Mouse (Mus musculus): ENCODE data around the gene C1ql4. TPM values are rescaled to one million over a fixed set of nuclear protein-coding genes. Genes with fewer than 3 reads are reported as not detected.

C1ql4 gene
- polyA plus RNA-seq, 1 experiment from 2014 or later, result 18.7 TPM

DNA sequence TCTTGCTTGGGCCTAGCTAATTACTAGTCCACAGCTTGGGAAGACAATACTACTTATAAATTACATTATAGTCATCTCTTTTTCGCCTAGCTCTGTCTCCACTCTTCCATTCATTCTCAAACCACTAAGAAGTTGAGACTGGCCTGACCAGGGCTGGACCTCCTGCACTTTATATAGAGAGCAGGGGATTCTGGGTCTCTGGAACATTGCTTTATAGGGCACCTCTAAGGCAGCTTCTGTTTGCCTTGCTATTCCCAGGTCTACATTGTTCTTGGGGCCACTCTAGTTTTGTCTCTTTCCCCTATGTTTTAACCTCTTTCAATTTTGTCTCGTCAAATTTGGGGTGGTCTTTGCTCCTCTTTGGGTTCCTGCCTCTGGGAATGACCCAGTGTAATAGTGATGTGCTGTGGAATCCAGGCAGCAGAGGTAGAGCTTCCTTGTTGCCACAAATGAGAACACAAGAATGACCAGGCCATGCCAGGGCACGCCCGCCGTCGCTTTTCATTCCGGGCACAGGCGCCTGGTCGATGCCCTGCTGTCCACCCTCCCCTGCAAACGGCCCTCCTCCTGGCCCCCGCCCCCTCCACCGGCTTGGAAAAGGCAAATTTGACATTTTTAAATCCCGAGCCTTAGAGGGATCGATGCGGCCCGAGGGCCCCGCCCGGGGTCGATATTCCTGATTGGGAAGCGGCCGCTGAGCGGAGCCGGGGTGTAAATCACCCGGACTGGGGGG lies 8.6 kb upstream of the C1ql4 start:
- ATAC-seq (ENCODE audit: low FRiP score), result no peak
- peak overlapping the region; percentile 71 for H3K27ac ChIP-seq
- peaks cover 76% of the 10 kb centered on the region for H3K27me3 ChIP-seq

DNA sequence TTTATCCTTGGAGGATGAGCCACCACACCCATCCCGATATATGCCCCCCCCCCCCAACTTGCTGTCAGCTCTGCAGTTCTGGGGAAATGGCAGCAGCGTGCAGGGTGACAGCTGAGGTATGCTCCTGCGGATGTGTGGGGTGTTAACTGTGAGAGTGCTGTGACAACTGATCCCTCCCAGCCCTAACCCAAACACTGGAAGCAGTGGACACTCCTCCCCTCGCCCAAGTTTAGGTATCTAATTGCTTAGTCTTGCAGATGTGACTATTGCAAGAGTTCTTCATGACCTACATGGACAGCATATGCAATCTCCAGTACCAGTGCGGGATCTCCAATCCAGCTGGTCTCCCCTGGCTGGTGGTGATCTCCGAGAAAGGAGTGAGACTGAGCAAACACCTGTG lies 7.7 kb upstream of the C1ql4 start:
- 2% methylated on average over 6 of the region's 6 CpGs for WGBS
- H3K9ac ChIP-seq, result no peak overlapping the region

More for the DNA sequence above, 8.6 kb upstream of the C1ql4 start:
- Histone ChIP-seq H3K4me3 (peak overlapping the region; percentile 39), H3K4me1 (peaks cover 66% of the 10 kb centered on the region), H3K9ac (peak overlapping the region; percentile 56), H3K9me3 (replicated peaks) (no peaks in the 10 kb centered on the region), H3K4me2 (replicated peaks) (peak overlapping the region; percentile 77), H3K36me3 (no peaks in the 10 kb centered on the region)
- WGBS, result under 1% methylated on average over 24 of the region's 24 CpGs

DNA sequence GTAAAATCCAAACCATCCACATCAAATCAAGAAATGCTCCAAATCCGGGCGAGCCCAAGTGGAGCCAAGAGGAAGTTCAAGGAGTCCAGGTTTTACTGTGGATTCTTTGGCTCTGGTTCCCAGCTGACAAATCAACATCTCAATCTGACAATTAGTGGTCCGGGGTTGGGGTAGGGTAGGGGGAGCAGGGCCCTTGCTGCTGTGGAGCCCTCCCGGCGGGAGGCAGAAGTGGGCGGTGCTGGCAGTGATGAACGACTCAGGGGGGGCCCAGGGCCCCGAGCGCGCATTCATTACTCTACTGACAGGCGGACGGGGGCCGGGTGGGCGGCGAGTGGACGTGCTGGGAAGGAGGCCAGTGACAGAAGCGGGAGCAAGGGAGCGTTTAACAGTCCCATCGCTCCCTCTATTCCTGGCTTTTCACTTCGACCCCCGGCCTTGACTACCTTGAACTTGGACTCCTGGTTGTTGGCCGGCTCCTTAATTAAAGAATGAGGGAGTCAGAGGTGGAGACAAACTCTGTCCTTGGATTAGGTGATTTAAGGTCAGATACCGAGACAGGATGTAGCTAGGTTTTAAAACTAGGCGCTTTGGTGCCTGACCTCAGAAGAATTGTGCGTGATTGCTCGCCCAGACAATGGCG lies 7.1 kb upstream of the C1ql4 start:
- peaks cover 76% of the 10 kb centered on the region for H3K4me1 ChIP-seq
- no peaks in the 10 kb centered on the region for H3K36me3 ChIP-seq
- no peak overlapping the region; the same call in 1 of the 2 replicates for H3K4me3 ChIP-seq
- H3K27me3 ChIP-seq, result peaks cover 76% of the 10 kb centered on the region
- no peaks in the 10 kb centered on the region for H3K9me3 ChIP-seq (replicated peaks)
- peak; percentile 44 for ATAC-seq (ENCODE audit: low FRiP score)
- WGBS, result 1% methylated on average over 27 of the region's 27 CpGs
- peak overlapping the region; percentile 45 for H3K27ac ChIP-seq
- H3K4me2 ChIP-seq (replicated peaks), result peak overlapping the region; percentile 33
- H3K9ac ChIP-seq, result no peak overlapping the region

More for the DNA sequence above, 7.7 kb upstream of the C1ql4 start:
- H3K4me1 ChIP-seq, result peaks cover 70% of the 10 kb centered on the region
- H3K4me2 ChIP-seq (replicated peaks), result peak overlapping the region; percentile 33; the same call in 1 of the 2 replicates
- H3K9me3 ChIP-seq (replicated peaks), result no peaks in the 10 kb centered on the region
- peak overlapping the region; percentile 71 for H3K27ac ChIP-seq
- ATAC-seq (ENCODE audit: low FRiP score), result no peak
- H3K27me3 ChIP-seq, result peaks cover 76% of the 10 kb centered on the region
- no peaks in the 10 kb centered on the region for H3K36me3 ChIP-seq
- H3K4me3 ChIP-seq, result no peak overlapping the region

DNA sequence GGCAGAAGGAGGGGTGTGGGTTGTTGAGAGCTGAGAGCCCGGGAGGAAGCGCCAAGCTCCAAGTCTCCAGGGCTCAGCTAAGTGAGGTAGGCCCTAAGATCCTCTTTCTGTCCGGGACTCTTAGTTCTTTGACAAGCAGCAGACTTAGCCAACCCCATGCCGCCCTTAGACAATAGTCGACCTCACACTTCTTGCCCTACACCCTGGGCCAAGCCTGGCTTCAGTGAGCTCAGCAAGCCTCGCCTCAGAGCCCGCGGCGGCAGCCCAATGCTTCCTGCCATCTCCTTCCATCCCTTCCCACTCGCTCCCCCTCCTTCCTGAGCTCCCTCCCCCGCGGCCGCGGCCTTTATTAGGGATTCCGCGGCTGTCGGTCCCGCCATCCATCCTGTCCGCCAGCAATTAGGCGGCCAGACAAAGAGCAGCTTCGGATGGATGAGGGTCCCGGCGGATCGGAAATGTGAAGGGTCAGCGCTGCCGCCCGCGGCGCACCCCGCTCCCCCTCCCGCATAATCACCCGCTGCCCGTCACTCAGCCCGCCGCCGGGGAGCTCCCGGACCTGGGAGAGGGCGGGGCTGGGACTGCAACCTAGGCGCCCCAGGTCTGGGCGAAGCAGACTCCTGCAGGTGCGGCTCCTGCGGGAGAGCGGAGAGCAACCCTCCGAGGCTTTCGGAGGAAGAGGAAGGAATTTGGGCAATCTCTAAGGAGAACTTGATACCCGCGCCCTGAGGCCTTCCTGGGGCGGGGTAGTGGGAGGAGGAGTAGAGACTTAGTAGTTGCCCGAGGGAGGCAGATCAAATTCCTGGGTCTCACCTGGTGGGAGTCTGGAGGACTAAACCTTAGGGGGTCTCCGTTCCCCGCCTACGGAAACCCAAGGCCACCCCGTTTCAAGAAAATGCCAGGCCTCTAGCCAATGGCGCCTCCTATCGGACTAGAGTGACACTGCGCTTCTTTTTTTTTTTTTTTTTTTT lies 6.0 kb upstream of the C1ql4 start:
- Histone ChIP-seq H3K4me3 (peak overlapping the region; percentile 35), H3K9me3 (replicated peaks) (no peaks in the 10 kb centered on the region), H3K4me1 (peaks cover 79% of the 10 kb centered on the region), H3K9ac (peak overlapping the region; percentile 44), H3K4me2 (replicated peaks) (peak overlapping the region; percentile 61), H3K27ac (peak overlapping the region; percentile 76), H3K27me3 (peaks cover 76% of the 10 kb centered on the region), H3K36me3 (no peaks in the 10 kb centered on the region)
- WGBS, result 1% methylated on average over 54 of the region's 56 CpGs
- ATAC-seq (ENCODE audit: low FRiP score), result peak; percentile 56

DNA sequence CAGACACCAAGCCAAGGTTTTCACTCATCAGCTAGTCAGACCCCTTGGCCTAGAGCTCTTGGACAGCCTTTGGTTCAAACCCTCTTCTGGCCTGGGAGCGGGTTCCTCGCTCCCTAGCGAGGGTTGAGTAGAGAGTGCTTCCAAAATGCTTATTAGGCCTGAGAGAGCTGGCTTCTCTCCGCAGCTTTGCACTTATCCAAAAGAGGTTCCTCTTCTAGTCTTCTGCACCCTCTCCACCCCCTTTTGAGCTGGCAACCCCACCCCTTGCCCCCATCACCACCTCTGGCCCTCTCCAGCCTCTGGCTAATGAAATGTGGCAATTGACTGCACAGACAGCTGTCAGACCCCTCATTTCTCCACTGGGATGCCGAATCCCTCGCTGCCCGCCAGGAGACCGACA lies 5.3 kb upstream of the C1ql4 start, which contains the start of gene Dnajc22:
Dnajc22 (plus strand) TSS at position 301 of the 400 bp plus-strand sequence.
- peak within 1 kb of the TSS; percentile 44 for H3K9ac ChIP-seq
- WGBS, result 16% methylated on average over 8 of the region's 8 CpGs
- peaks cover 80% of the 10 kb centered on the region for H3K4me1 ChIP-seq
- H3K27ac ChIP-seq, result peak within 1 kb of the TSS; percentile 76
- H3K36me3 ChIP-seq, result no peaks in the 10 kb centered on the region
- H3K9me3 ChIP-seq (replicated peaks), result no peaks in the 10 kb centered on the region
- H3K4me2 ChIP-seq (replicated peaks), result peak within 1 kb of the TSS; percentile 61
- peaks cover 76% of the 10 kb centered on the region for H3K27me3 ChIP-seq
- no peak for ATAC-seq (ENCODE audit: low FRiP score)
- H3K4me3 ChIP-seq, result peak within 1 kb of the TSS; percentile 35

DNA sequence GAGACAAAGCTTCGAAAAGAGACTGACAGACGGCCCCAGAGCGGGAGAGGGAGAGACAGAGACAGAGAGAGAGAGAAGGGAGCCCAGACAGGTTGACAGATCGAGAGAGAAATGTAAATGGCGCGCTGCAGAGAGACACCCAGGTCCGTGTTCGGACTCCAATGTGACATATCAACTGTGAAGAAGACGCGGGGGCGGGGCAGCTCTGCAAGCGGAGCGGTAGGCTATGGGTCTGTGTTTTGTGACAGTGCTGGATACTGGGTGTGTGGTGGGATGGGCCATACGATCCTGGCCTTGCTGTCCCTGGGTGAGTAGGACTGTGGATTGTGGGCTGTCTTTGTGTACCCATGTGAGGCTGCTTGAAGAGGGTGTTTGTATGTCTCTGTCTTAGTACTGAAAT lies 1.5 kb upstream of the C1ql4 start:
- H3K27ac ChIP-seq, result peak overlapping the region; percentile 32
- H3K9ac ChIP-seq, result peak overlapping the region; percentile 32; the same call in 1 of the 2 replicates
- H3K27me3 ChIP-seq, result peaks cover 80% of the 10 kb centered on the region
- ATAC-seq (ENCODE audit: low FRiP score), result no peak
- H3K36me3 ChIP-seq, result no peaks in the 10 kb centered on the region
- peaks cover 53% of the 10 kb centered on the region for H3K4me1 ChIP-seq
- peak overlapping the region; percentile 51 for H3K4me2 ChIP-seq (replicated peaks)
- 10% methylated on average over 14 of the region's 14 CpGs for WGBS
- H3K9me3 ChIP-seq (replicated peaks), result no peaks in the 10 kb centered on the region
- peak overlapping the region; percentile 34; the same call in 1 of the 2 replicates for H3K4me3 ChIP-seq

DNA sequence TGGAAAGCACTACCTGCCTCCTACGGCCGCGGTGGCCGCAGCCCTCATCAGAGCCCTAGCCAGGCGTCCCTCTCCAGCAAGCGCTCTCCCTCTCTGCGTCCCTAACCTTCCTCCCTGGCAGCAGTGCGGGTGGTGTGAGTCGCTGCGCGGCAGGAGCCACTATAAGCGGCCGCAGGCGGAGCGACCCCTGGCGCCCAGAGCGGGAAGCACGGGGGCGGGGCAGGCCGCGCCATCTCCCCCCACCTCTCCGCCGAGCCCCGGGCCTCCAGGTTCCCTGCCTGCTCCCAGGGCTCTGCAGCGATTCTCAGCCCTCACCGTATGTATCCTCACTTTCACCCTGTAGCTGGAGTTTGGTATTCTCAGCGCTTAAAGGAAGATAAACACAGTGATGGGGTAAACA lies 675 bp upstream of the C1ql4 start:
- peak; percentile 26; the same call in 1 of the 2 replicates for ATAC-seq (ENCODE audit: low FRiP score)
- Histone ChIP-seq H3K9ac (peak overlapping the region; percentile 53), H3K4me1 (peaks cover 49% of the 10 kb centered on the region)

DNA sequence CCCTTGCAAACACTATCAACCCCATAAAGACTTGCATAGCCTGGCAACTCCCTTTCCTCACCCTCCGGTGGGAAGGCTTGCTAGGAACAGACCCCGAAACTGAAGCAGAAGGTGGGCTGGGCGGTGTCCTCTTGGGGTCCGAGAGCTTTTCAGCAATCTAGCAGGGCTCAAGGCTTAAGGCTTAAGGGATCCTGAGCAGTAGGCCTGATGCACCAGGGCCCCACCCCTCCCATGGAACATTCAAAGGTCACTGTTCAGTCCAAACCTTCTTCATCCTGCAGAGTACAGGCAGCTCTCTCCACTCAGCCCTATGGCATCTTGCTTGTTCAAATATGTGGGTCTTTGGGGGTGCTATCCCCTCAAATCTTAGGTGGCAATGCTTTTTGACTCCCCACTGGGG lies 1.6 kb downstream of the C1ql4 start:
- peak overlapping the region; percentile 34 for H3K4me3 ChIP-seq
- no peak overlapping the region for H3K27ac ChIP-seq
- peak overlapping the region; percentile 15 for H3K4me2 ChIP-seq (replicated peaks)
- H3K9ac ChIP-seq, result peak overlapping the region; percentile 15; the same call in 1 of the 2 replicates
- peaks cover 74% of the 10 kb centered on the region for H3K27me3 ChIP-seq
- 69% methylated on average over 4 of the region's 4 CpGs for WGBS
- ATAC-seq (ENCODE audit: low FRiP score), result no peak
- peaks cover 20% of the 10 kb centered on the region for H3K36me3 ChIP-seq
- H3K9me3 ChIP-seq (replicated peaks), result no peaks in the 10 kb centered on the region
- H3K4me1 ChIP-seq, result peaks cover 37% of the 10 kb centered on the region

More for the DNA sequence above, 675 bp upstream of the C1ql4 start:
- Histone ChIP-seq H3K36me3 (no peaks in the 10 kb centered on the region), H3K4me2 (replicated peaks) (peak overlapping the region; percentile 51), H3K4me3 (peak overlapping the region; percentile 34), H3K9me3 (replicated peaks) (no peaks in the 10 kb centered on the region), H3K27me3 (peaks cover 88% of the 10 kb centered on the region), H3K27ac (peak overlapping the region; percentile 32)
- under 1% methylated on average over 24 of the region's 27 CpGs for WGBS

DNA sequence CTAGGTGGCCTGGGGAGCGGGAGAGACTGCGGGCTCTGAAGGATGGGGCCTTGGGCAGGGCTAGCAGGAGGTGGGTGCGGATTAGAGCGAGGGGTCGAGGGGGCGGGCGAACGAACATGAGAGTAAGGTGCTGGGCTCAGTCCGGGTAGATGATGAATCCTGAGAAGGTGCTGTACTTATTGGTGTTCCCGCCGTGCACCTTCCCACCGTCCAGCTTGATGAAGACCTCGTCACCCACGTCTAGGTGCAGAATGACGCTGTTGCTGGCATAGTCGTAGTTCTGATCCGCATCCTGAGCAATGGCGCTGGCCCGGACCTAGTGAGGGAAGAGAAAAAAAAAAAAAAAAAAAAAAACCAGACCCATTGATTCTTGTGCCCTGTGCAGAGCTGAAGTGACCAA lies 3.0 kb downstream of the C1ql4 start:
- no peak overlapping the region for H3K9ac ChIP-seq

DNA sequence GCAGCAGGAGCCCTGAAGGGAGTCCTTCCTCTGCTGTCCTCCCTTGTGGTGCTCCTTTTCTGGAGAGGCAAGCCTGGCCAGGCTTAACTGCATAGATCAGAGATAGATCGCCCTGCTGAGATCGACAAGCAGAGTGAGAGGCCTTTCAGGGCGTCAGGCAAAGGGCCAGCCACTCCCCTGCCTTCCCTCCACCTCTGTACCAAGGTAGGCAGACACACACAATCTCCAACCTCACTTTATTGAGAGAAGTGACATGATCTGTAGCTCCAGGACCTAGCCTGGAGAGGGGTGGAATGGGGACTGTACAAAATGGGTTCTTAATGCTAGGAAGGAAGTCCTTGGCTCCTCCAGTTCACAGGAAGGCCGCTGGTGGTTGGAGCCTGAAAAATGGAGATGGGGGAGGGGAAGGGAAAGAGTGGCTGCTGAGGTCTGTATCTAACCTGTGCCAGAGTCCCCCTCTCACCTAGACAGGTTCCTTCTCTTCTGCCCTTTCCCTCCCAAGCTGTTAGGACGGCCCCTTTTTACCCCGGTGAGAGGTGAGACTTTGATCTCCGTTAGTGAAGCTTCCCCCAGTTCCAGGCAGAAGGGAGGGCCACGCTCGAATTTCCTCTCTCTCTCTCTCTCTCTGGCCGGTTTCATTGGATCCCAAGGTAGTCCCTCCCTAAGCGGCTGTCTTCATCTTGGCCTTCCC lies 3.6 kb downstream of the C1ql4 start:
- no peaks in the 10 kb centered on the region for H3K9me3 ChIP-seq (replicated peaks)
- WGBS, result 7% methylated on average over 11 of the region's 11 CpGs
- H3K4me1 ChIP-seq, result peaks cover 21% of the 10 kb centered on the region
- peak overlapping the region; percentile 34 for H3K4me2 ChIP-seq (replicated peaks)
- ATAC-seq (ENCODE audit: low FRiP score), result no peak
- peaks cover 26% of the 10 kb centered on the region for H3K36me3 ChIP-seq
- H3K9ac ChIP-seq, result no peak overlapping the region
- no peak overlapping the region for H3K27ac ChIP-seq
- peaks cover 61% of the 10 kb centered on the region for H3K27me3 ChIP-seq
- H3K4me3 ChIP-seq, result 0 out of 2 replicates have a peak overlapping the region, but pooled peaks have one; percentile 7

More for the DNA sequence above, 3.0 kb downstream of the C1ql4 start:
- 0 out of 2 replicates have a peak overlapping the region, but pooled peaks have one; percentile 7 for H3K4me3 ChIP-seq
- H3K27me3 ChIP-seq, result peaks cover 67% of the 10 kb centered on the region
- peak overlapping the region; percentile 34 for H3K4me2 ChIP-seq (replicated peaks)
- H3K27ac ChIP-seq, result no peak overlapping the region
- peaks cover 26% of the 10 kb centered on the region for H3K4me1 ChIP-seq
- WGBS, result 7% methylated on average over 19 of the region's 19 CpGs
- peaks cover 26% of the 10 kb centered on the region for H3K36me3 ChIP-seq
- no peak for ATAC-seq (ENCODE audit: low FRiP score)
- no peaks in the 10 kb centered on the region for H3K9me3 ChIP-seq (replicated peaks)

DNA sequence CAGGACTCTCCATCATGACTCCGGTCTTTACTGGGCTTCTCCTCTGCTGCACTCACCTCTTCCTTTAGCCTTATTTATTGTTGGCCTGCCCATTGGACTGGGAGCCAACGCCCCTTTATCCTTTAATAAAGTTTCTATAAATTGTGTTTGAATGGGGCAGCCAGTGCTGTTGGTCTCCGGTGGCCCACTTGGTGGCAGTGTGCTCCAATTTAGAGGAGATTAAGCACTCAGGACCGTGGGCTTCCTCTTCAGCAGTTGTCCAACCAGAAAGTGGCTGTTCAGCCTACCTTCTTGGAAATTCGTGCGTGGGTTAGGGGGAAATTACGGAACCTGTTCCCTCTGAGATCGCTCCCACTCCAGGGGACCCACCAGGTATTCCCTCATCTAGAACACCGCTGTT lies 4.4 kb downstream of the C1ql4 start:
- ATAC-seq (ENCODE audit: low FRiP score), result no peak
- WGBS, result 73% methylated on average over 9 of the region's 9 CpGs
- no peak overlapping the region for H3K27ac ChIP-seq
- peaks cover 13% of the 10 kb centered on the region for H3K4me1 ChIP-seq
- no peak overlapping the region for H3K9ac ChIP-seq
- H3K4me3 ChIP-seq, result no peak overlapping the region
- no peaks in the 10 kb centered on the region for H3K9me3 ChIP-seq (replicated peaks)
- peaks cover 54% of the 10 kb centered on the region for H3K27me3 ChIP-seq
- H3K36me3 ChIP-seq, result peaks cover 26% of the 10 kb centered on the region
- H3K4me2 ChIP-seq (replicated peaks), result no peak overlapping the region

All from hindbrain, embryonic 12.5 days (tissue).